In the genomic region with DNA sequence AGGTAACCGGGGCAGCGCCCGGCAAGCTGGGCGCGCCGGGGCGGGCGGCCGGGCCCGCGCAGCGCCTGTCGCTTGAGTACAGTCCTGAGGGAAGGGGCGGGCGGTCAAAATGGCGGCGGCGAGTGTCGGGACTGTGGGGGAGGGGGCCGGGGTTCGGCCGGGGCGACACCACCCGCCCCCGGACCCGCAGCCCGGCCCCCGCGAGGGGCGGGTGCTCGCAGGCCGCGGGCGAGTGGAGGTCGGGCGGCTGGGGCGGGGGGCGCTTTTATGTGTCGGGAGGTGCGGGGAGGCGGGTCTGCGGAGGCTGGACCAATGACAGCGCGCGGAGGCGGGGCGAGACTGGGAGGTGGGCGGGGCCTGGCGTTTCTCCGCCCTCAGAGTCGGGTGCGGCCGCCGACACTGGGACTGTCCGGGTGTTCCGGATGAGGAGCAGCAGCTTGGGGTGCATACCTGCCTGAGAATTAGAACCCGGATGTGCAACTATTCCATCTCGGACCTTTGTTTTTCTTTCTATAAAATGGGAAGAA, we compare ENCODE assay signal across 8 mouse cellular contexts. TPM values are rescaled to one million over a fixed set of nuclear protein-coding genes. Genes with fewer than 3 reads are reported as not detected.
DNase-seq lines count a peak whose midpoint lies in the region; ATAC-seq and TF ChIP-seq lines count a peak whose summit lies in the region.

No protein-coding gene starts in this region.

- ATAC-seq in CD4-positive, CD25-positive, alpha-beta regulatory T cell, adult 4 months: peak; percentile 46
- ATAC-seq in erythroid progenitor cell, adult 5-6 weeks (replicated peaks; ENCODE audit: low FRiP score, poor library complexity, severe bottlenecking): peak; percentile 77
- ATAC-seq in heart, embryonic 13.5 days (ENCODE audit: extremely low read depth, insufficient number of reproducible peaks, low FRiP score, low TSS enrichment): peak; percentile 58
- peak; percentile 69 for ATAC-seq in liver, embryonic 11.5 days (replicated peaks; ENCODE audit: low FRiP score)

- peak; percentile 99 for DNase-seq in kidney, postnatal 10 days
- DNase-seq in liver, embryonic 11.5 days (ENCODE audit: low spot score): peak; percentile 99
- DNase-seq in spleen, postnatal 4 days (ENCODE audit: low spot score in 2 of 2): peak; percentile 98 to 100

- H3K36me3 ChIP-seq in heart, embryonic 13.5 days: no peaks in the 10 kb centered on the region
- no peaks in the 10 kb centered on the region for H3K36me3 ChIP-seq in liver, embryonic 11.5 days (ENCODE audit: control insufficient read depth, insufficient read depth, low read length)
- H3K36me3 ChIP-seq in myocyte (ENCODE audit: control insufficient read depth, insufficient read depth): no peaks in the 10 kb centered on the region

- H3K9me3 ChIP-seq in heart, embryonic 13.5 days: no peaks in the 10 kb centered on the region
- no peaks in the 10 kb centered on the region for H3K9me3 ChIP-seq in liver, embryonic 11.5 days (ENCODE audit: control insufficient read depth, low read length)

- peak overlapping the region; percentile 68 for H3K4me2 ChIP-seq in heart, embryonic 13.5 days
- H3K4me2 ChIP-seq in liver, embryonic 11.5 days: peak overlapping the region; percentile 66
- peak overlapping the region; percentile 95 for H3K4me2 ChIP-seq in myocyte (ENCODE audit: low read depth)

- peak overlapping the region; percentile 54 for H3K4me3 ChIP-seq in brown adipose tissue, adult 24 weeks (ENCODE audit: insufficient read depth, low read depth, low read length)
- H3K4me3 ChIP-seq in heart, embryonic 13.5 days: peak overlapping the region; percentile 88
- peak overlapping the region; percentile 94 for H3K4me3 ChIP-seq in liver, embryonic 11.5 days (ENCODE audit: low read depth, low read length)
- peak overlapping the region; percentile 41 for H3K4me3 ChIP-seq in myocyte

- H3K79me2 ChIP-seq in myocyte (ENCODE audit: control insufficient read depth, insufficient read depth): peaks cover 29% of the 10 kb centered on the region

- peak overlapping the region; percentile 93 for H3K9ac ChIP-seq in heart, embryonic 13.5 days
- peak overlapping the region; percentile 92 for H3K9ac ChIP-seq in liver, embryonic 11.5 days (ENCODE audit: low read depth, low read length)

- H3ac ChIP-seq in myocyte (ENCODE audit: control insufficient read depth, insufficient read length): peak overlapping the region; percentile 9

- TF ChIP-seq POLR2A in myocyte (IDR thresholded peaks at IDR 0.05; ENCODE audit: insufficient read length, low read depth): peak; percentile 68

- WGBS in heart, embryonic 13.5 days: under 1% methylated on average over 55 of the region's 58 CpGs
- under 1% methylated on average over 50 of the region's 58 CpGs for WGBS in liver, embryonic 11.5 days

- peak overlapping the region; percentile 44 for H3K27ac ChIP-seq in brown adipose tissue, adult 24 weeks (replicated peaks; ENCODE audit: low read depth, low read length)
- peak overlapping the region; percentile 95 for H3K27ac ChIP-seq in heart, embryonic 13.5 days (replicated peaks)
- peak overlapping the region; percentile 99 for H3K27ac ChIP-seq in liver, embryonic 11.5 days (ENCODE audit: low read depth, low read length)

- H3K4me1 ChIP-seq in brown adipose tissue, adult 24 weeks (ENCODE audit: control insufficient read depth, insufficient read depth, insufficient read length, low read length): peaks cover 24% of the 10 kb centered on the region
- peaks cover 54% of the 10 kb centered on the region for H3K4me1 ChIP-seq in heart, embryonic 13.5 days
- peaks cover 29% of the 10 kb centered on the region for H3K4me1 ChIP-seq in liver, embryonic 11.5 days (replicated peaks; ENCODE audit: control insufficient read depth, insufficient read depth, low read length)

- H3K27me3 ChIP-seq in heart, embryonic 13.5 days (replicated peaks): no peaks in the 10 kb centered on the region
- H3K27me3 ChIP-seq in liver, embryonic 11.5 days (replicated peaks; ENCODE audit: control insufficient read depth, insufficient read depth, low read length): no peaks in the 10 kb centered on the region
- no peaks in the 10 kb centered on the region for H3K27me3 ChIP-seq in myocyte (ENCODE audit: control insufficient read depth, insufficient read depth, insufficient read length)

TF ChIP-seq in myocyte, 11 proteins besides CTCF, POLR2A, EP300 and RAD21:
- TF ChIP-seq SRF (IDR thresholded peaks at IDR 0.05; ENCODE audit: control insufficient read depth, insufficient read length, low read depth): peak; percentile 14
- TF ChIP-seq USF1 (IDR thresholded peaks at IDR 0.05; ENCODE audit: low read depth): no peak
- peak; percentile 64 for TF ChIP-seq POLR2AphosphoS2 (IDR thresholded peaks at IDR 0.05; ENCODE audit: insufficient read length, low read depth)

RNA-seq across cellular contexts. Expression of a gene that starts 0.5 kb away (rescaled TPM):
- polyA plus RNA-seq in CD4-positive, CD25-positive, alpha-beta regulatory T cell, adult 4 months (2017; shearing (Covaris generic)): 10 to 100 TPM; 10.9 to 14.0 TPM
- polyA plus RNA-seq in brown adipose tissue, adult 24 weeks (2012; ENCODE audit: insufficient read depth, insufficient read length, missing spikeins): 2.7 and 3.1 TPM in 2 replicates
- total RNA-seq in erythroid progenitor cell, adult 5-6 weeks (2015; ENCODE audit: low replicate concordance): 7.2 and 14.7 TPM in 2 replicates
- 2.5 and 8.5 TPM in 2 replicates for total RNA-seq in erythroid progenitor cell, adult 5-6 weeks (2017; ENCODE audit: low replicate concordance)
- 5.7 and 5.8 TPM in 2 replicates for polyA plus RNA-seq in heart, embryonic 13.5 days (2015; fragmentation: Nextera tagmentation; extraction: Ambion mirVana)
- 8.4 and 9.5 TPM in 2 replicates for polyA plus RNA-seq in liver, embryonic 11.5 days (2014; fragmentation: Nextera tagmentation; extraction: Ambion mirVana)
- polyA plus RNA-seq in myocyte (2012; fragmentation: generic; extraction: Trizol): 9.9 TPM

RNA-seq across cellular contexts. Expression of a gene that starts 2.2 kb away (rescaled TPM):
- polyA plus RNA-seq in CD4-positive, CD25-positive, alpha-beta regulatory T cell, adult 4 months (2017; shearing (Covaris generic)): 1 to 10 TPM; 1.2 to 1.7 TPM
- polyA plus RNA-seq in brown adipose tissue, adult 24 weeks (2012; ENCODE audit: insufficient read depth, insufficient read length, missing spikeins): 1.7 and 2.2 TPM in 2 replicates
- 1.1 TPM in 1 of 2 replicates, not detected in the other for total RNA-seq in erythroid progenitor cell, adult 5-6 weeks (2015; ENCODE audit: low replicate concordance)
- 0.77 and 1.2 TPM in 2 replicates for total RNA-seq in erythroid progenitor cell, adult 5-6 weeks (2017; ENCODE audit: low replicate concordance)
- polyA plus RNA-seq in heart, embryonic 13.5 days (2015; fragmentation: Nextera tagmentation; extraction: Ambion mirVana): 0.86 and 0.93 TPM in 2 replicates
- 0.52 and 0.86 TPM in 2 replicates for polyA plus RNA-seq in liver, embryonic 11.5 days (2014; fragmentation: Nextera tagmentation; extraction: Ambion mirVana)
- 0.35 TPM for polyA plus RNA-seq in myocyte (2012; fragmentation: generic; extraction: Trizol)

RNA-seq across cellular contexts. Expression of a gene that starts 22.3 kb away (rescaled TPM):
- polyA plus RNA-seq in CD4-positive, CD25-positive, alpha-beta regulatory T cell, adult 4 months (2017; shearing (Covaris generic)): 10 to 100 TPM; 45.1 to 59.1 TPM
- not detected in 2 replicates for polyA plus RNA-seq in brown adipose tissue, adult 24 weeks (2012; ENCODE audit: insufficient read depth, insufficient read length, missing spikeins)
- not detected in 2 replicates for total RNA-seq in erythroid progenitor cell, adult 5-6 weeks (2015; ENCODE audit: low replicate concordance)
- total RNA-seq in erythroid progenitor cell, adult 5-6 weeks (2017; ENCODE audit: low replicate concordance): not detected in 2 replicates
- 0.25 TPM in 1 of 2 replicates, not detected in the other for polyA plus RNA-seq in heart, embryonic 13.5 days (2015; fragmentation: Nextera tagmentation; extraction: Ambion mirVana)
- polyA plus RNA-seq in liver, embryonic 11.5 days (2014; fragmentation: Nextera tagmentation; extraction: Ambion mirVana): 0.42 TPM in 1 of 2 replicates, not detected in the other
- not detected for polyA plus RNA-seq in myocyte (2012; fragmentation: generic; extraction: Trizol)

RNA-seq across cellular contexts. Expression of a gene that starts 24.7 kb away (rescaled TPM):
- 100 to 1,000 TPM; 261 to 389 TPM for polyA plus RNA-seq in CD4-positive, CD25-positive, alpha-beta regulatory T cell, adult 4 months (2017; shearing (Covaris generic))
- not detected in 2 replicates for polyA plus RNA-seq in brown adipose tissue, adult 24 weeks (2012; ENCODE audit: insufficient read depth, insufficient read length, missing spikeins)
- 1.4 TPM in 1 of 2 replicates, not detected in the other for total RNA-seq in erythroid progenitor cell, adult 5-6 weeks (2015; ENCODE audit: low replicate concordance)
- 0.51 and 0.61 TPM in 2 replicates for total RNA-seq in erythroid progenitor cell, adult 5-6 weeks (2017; ENCODE audit: low replicate concordance)
- polyA plus RNA-seq in heart, embryonic 13.5 days (2015; fragmentation: Nextera tagmentation; extraction: Ambion mirVana): 4.6 and 5.4 TPM in 2 replicates
- 1.8 and 3.1 TPM in 2 replicates for polyA plus RNA-seq in liver, embryonic 11.5 days (2014; fragmentation: Nextera tagmentation; extraction: Ambion mirVana)
- 0.07 TPM for polyA plus RNA-seq in myocyte (2012; fragmentation: generic; extraction: Trizol)

RNA-seq across cellular contexts. Expression of a gene that starts 37.5 kb away (rescaled TPM):
- 10 to 100 TPM; 14.5 to 15.5 TPM for polyA plus RNA-seq in CD4-positive, CD25-positive, alpha-beta regulatory T cell, adult 4 months (2017; shearing (Covaris generic))
- 3.9 TPM in 2 replicates for polyA plus RNA-seq in brown adipose tissue, adult 24 weeks (2012; ENCODE audit: insufficient read depth, insufficient read length, missing spikeins)
- 8.8 and 17.7 TPM in 2 replicates for total RNA-seq in erythroid progenitor cell, adult 5-6 weeks (2015; ENCODE audit: low replicate concordance)
- total RNA-seq in erythroid progenitor cell, adult 5-6 weeks (2017; ENCODE audit: low replicate concordance): 11.9 and 13.6 TPM in 2 replicates
- 7.6 TPM in 2 replicates for polyA plus RNA-seq in heart, embryonic 13.5 days (2015; fragmentation: Nextera tagmentation; extraction: Ambion mirVana)
- 5.9 and 10.0 TPM in 2 replicates for polyA plus RNA-seq in liver, embryonic 11.5 days (2014; fragmentation: Nextera tagmentation; extraction: Ambion mirVana)
- polyA plus RNA-seq in myocyte (2012; fragmentation: generic; extraction: Trizol): 24.3 TPM

Comparison
In these comparisons a context has a peak if more than half of its experiments do, and no peak if none do; other contexts are left out.
1. Peak in every context shown above with its lines: DNase-seq, ATAC-seq, H3K4me3 ChIP-seq and H3K27ac ChIP-seq.
2. H3K27ac ChIP-seq: peak in every context shown above with its lines; median percentile 99 in liver, embryonic 11.5 days; 95 in heart, embryonic 13.5 days; 44 in brown adipose tissue, adult 24 weeks.
3. H3K4me3 ChIP-seq: peak in every context shown above with its lines; median percentile 94 in liver, embryonic 11.5 days; 88 in heart, embryonic 13.5 days; 54 in brown adipose tissue, adult 24 weeks; 41 in myocyte.
4. RNA of a gene that starts 22.3 kb away (polyA plus RNA-seq): 45.1 to 59.1 TPM in CD4-positive, CD25-positive, alpha-beta regulatory T cell, adult 4 months; 0.42 TPM in liver, embryonic 11.5 days, not detected in myocyte (single experiment), not detected in brown adipose tissue, adult 24 weeks and 0.25 TPM in heart, embryonic 13.5 days; every median in the first group is over 10 times any median in the second.